Mouse (Mus musculus): ENCODE results near the gene Gsdme.

DNA sequence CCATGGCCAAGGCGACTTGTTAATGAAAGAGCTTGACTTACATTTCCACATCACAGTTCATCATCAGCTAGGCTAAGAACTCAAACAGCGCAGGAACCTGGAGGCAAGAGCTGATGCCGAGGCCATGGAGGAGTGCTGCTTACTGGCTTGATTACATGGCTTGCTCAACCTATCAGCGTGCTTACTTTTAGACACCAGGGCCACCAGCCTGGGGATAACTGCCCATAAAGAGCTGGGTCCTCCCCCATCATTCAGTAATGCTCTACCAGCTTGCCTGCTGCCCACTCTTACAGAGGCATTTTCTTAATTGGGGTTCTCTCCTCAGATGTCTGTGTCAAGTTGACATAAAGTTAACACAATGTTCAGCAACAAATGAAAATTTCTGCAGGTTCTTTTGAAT is 58.6 kb downstream of the Gsdme start:
- TF ChIP-seq CTCF (IDR thresholded peaks at IDR 0.05; ENCODE audit: low read depth, low read length) = no peak
- TF ChIP-seq POLR2A (IDR thresholded peaks at IDR 0.05; ENCODE audit: extremely low read depth, insufficient read depth, low read length) = no peak
